Mouse (Mus musculus): ENCODE measurements around the gene Rorc. TPM values are rescaled to one million over a fixed set of nuclear protein-coding genes. Genes with fewer than 3 reads are reported as not detected.

The Rorc gene
- polyA plus RNA-seq (2012; rRNA removed), result 25.5 and 36.0 TPM in 2 replicates

DNA sequence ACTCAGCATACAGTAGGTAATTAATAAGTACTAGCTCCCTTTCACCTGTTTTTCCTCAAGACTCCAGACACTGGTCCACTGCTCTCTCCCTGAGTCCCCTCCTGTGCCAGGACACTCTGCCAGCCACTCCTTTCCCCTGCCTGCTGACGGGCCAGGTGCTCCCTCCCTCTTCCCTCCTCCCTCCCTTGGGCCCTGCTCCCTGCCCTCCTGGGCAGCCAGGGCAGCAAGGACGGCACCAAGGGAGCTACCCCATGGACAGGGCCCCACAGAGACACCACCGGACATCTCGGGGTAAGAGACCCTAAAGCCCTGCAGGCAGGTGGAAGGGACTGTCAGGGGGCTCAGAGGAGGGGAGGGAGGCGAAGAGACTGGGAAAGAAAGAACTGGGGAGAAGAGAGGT is at the start of gene Rorc:
Rorc (plus strand) TSS at position 154 of the 400 bp plus-strand sequence.

DNA sequence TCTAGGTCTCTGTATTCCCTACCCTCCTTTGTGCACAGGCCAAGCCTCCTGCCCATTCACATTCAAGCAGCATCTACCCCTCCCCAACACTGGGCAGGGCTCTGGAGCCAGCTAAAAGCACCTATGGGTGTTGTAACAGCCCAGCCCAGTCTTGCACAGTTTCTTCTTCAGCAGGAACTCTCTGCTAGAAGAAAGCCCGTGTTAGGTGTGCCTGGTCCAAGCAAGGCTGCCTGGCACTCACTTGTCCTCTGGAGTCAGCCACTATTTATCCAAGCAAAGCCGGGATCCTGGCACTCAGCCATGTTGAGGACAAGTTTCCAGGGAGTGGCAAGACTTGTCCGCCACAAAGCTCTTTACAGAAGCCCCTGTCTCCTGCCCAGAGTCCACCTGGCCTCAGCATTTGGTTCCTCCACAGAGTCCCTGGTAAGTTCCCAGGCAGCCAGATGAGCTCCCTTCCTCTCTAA is 30.6 kb upstream of the Rorc start, which contains the start of gene Them5:
Them5 (plus strand) TSS at position 141 of the 464 bp plus-strand sequence.

DNA sequence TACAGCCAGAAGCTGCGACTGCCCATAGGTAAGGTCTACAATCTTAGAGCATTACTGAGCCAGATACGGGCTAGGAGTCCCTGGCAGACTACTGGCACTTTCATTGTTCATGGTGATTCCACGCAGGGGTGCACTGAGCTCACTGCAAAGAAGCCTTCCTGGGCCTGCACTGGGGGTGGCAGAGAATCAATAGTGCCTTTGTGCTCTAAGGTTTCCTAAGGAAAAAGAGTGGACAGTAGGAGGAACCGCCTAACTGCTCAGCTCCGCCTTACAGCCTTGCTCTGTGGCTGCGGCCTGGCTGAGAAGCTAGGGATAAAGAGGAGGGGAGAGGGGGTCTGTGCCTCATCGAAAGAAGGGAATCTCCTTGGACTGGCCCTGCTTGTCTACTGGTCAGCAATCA is 10.5 kb upstream of the Rorc start, which contains the start of gene C2cd4d:
C2cd4d (plus strand) TSS at position 301 of the 400 bp plus-strand sequence.

DNA sequence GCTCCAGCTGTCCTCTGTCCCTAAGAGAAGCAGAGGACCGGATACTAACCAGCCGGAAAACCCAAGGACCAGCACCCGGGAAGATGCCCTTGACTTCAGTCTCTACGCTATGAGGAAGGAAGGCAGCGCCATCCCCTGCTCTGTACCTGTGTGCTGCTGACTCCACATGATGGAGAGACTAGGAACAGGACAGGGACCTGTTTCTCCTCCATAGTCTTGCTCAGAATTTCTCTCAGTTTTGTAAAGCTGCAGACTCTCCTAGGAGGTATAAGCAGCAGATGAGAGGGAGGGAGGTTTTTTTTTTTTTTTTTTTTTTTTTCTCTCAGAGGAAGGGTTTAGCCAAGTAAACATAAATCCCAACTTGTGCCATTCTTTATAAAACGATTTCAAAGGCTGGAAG is 25.6 kb downstream of the Rorc start, which contains the start of gene Lingo4:
Lingo4 (plus strand) TSS at position 301 of the 400 bp plus-strand sequence.

DNA sequence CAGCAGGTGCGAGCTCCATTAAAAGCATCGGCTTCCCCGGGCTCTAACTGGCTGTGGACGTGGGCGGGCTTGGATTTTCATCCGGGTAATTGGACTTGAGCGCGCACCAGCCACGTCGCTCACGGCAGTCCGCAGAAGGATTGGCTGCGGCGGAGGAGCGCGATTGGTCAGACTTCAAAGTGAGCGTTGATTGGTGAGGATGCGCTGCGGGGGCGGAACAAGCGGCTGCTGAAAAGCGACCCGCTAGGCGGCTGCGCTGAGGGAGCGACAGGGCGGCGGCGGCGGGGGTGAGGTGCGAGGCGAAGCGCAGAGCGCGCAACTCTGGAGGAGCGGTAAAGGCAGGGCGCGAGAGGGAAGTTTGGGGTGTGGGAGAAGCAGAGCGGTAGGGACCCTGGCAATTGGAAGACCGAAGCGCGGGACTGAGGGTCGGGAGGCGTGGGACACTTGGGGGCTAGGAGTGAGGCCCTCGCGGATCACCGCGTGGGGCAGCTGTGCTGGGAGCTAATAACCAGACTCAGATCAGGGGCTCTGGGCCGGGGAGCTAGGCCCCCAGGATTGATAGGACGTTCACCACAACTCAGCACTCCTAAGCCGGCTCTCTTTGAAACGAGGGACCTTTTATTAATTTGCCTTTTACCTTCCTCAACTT is 40.6 kb downstream of the Rorc start, which contains the start of gene Tdrkh:
Tdrkh (plus strand) TSS at position 243 of the 649 bp plus-strand sequence.

DNA sequence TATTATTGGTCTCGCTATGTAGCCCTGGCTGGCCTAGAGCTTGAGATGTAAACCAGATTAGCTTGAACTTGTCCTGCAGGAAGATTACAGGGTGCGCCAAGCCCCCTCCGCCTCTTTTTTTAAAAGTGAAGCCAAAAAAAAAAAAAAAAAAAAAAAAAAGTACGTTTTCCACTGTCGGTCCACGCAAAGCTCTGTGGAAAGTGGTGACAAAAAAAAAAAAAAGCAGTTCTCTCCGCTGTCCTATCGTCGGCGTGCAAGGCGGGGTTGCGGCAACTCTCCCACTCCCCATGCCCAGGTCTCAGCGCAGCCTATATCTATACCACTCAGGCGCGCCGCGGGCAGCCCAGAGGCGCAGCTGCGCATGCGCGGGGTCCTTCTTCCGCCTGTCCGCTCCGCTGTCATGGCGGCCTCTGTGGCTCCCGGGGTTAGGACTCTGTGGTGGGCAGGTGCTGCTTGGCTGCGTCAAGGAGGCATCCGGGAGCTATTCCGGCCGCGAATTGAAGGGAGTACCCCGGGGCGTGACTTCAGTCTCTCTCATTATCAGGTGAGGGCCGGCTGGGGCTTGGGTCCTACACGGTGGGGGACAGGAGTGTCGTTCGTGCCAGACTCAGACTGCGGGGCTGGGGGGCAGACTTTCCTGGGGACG is 70.5 kb downstream of the Rorc start, which contains the start of gene Mrpl9:
Mrpl9 (plus strand) TSS at position 368 of the 646 bp plus-strand sequence.

DNA sequence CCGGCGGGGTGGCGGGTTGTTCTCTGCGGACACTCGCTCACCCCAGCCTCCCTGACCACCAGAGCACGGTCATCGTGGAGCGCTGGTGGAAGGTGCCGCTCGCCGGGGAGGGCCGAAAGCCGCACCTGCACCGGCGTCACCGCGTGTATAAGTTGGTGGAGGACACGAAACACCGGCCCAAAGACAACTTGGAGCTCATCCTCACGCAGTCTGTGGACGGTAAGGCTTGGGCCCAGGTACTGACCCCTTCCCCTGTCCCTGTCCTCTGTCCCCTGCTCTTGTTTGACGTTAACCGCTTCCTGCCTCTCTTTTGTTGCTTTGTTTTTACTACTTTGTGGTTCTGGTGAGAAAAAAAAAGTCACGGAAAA is 71.0 kb downstream of the Rorc start, which contains the start of gene Oaz3:
Oaz3 (minus strand) TSS at position 319 of the 368 bp plus-strand sequence.

Other genes with a start within 250 kb of the Rorc start
- gene Gm10696, start 194.6 kb upstream of the Rorc start, polyA plus RNA-seq (2012; rRNA removed), result not detected in 2 replicates
- not detected in 2 replicates for gene Gm5286, start 176.1 kb upstream of the Rorc start, polyA plus RNA-seq (2012; rRNA removed)
- gene Gm4778, start 108.8 kb upstream of the Rorc start, polyA plus RNA-seq (2012; rRNA removed), result not detected in 2 replicates
- 0.93 and 1.3 TPM in 2 replicates for gene Them4, start 62.7 kb upstream of the Rorc start, polyA plus RNA-seq (2012; rRNA removed)
- not detected in 2 replicates for gene Them5, start 30.7 kb upstream of the Rorc start, polyA plus RNA-seq (2012; rRNA removed)
- gene C2cd4d, start 10.4 kb upstream of the Rorc start, polyA plus RNA-seq (2012; rRNA removed), result 2.8 and 3.3 TPM in 2 replicates
- gene Lingo4, start 25.7 kb downstream of the Rorc start, polyA plus RNA-seq (2012; rRNA removed), result 0.17 and 0.38 TPM in 2 replicates
- gene Tdrkh, start 40.5 kb downstream of the Rorc start, polyA plus RNA-seq (2012; rRNA removed), result 0.07 and 0.09 TPM in 2 replicates
- gene Mrpl9, start 70.5 kb downstream of the Rorc start, polyA plus RNA-seq (2012; rRNA removed), result 37.0 and 38.6 TPM in 2 replicates
- 0.25 and 1.2 TPM in 2 replicates for gene Oaz3, start 71.1 kb downstream of the Rorc start, polyA plus RNA-seq (2012; rRNA removed)
- gene Celf3, start 105.5 kb downstream of the Rorc start, polyA plus RNA-seq (2012; rRNA removed), result 32.0 and 35.9 TPM in 2 replicates
- 0.22 and 0.29 TPM in 2 replicates for gene Riiad1, start 107.5 kb downstream of the Rorc start, polyA plus RNA-seq (2012; rRNA removed)
- 5.1 and 6.1 TPM in 2 replicates for gene Snx27, start 209.9 kb downstream of the Rorc start, polyA plus RNA-seq (2012; rRNA removed)

Data from colon, adult 2 months (tissue).